Mouse (Mus musculus): ENCODE measurements around the gene Adig. TPM values are rescaled to one million over a fixed set of nuclear protein-coding genes. Genes with fewer than 3 reads are reported as not detected.

Adig gene
- polyA plus RNA-seq, 1 experiment = 679 TPM

- no peaks in the 10 kb centered on the region for H3K4me1 ChIP-seq (ENCODE audit: control insufficient read depth, insufficient read depth, insufficient read length, low read length)
- no peak overlapping the region for H3K4me3 ChIP-seq (ENCODE audit: insufficient read depth, low read depth, low read length)
- H3K27ac ChIP-seq (replicated peaks; ENCODE audit: low read depth, low read length) = no peak overlapping the region
Observed at GRCm38 (mm10) chr2:158519071-158519470, 16.7 kb downstream of the Adig start.

GRCm38 (mm10) chr2:158519800-158520199 lies 17.4 kb downstream of the Adig start:
- no peak overlapping the region for H3K4me3 ChIP-seq (ENCODE audit: insufficient read depth, low read depth, low read length)
- H3K27ac ChIP-seq (replicated peaks; ENCODE audit: low read depth, low read length) = no peak overlapping the region
- no peaks in the 10 kb centered on the region for H3K4me1 ChIP-seq (ENCODE audit: control insufficient read depth, insufficient read depth, insufficient read length, low read length)

GRCm38 (mm10) chr2:158523060-158523459 lies 20.6 kb downstream of the Adig start:
- Histone ChIP-seq H3K4me3 (ENCODE audit: insufficient read depth, low read depth, low read length) (no peak overlapping the region), H3K27ac (replicated peaks; ENCODE audit: low read depth, low read length) (no peak overlapping the region), H3K4me1 (ENCODE audit: control insufficient read depth, insufficient read depth, insufficient read length, low read length) (no peaks in the 10 kb centered on the region)

- H3K27ac ChIP-seq (replicated peaks; ENCODE audit: low read depth, low read length) = no peak overlapping the region
Observed at GRCm38 (mm10) chr2:158524129-158524860, 21.9 kb downstream of the Adig start.

GRCm38 (mm10) chr2:158534090-158534489 lies 31.7 kb downstream of the Adig start:
- H3K27ac ChIP-seq (replicated peaks; ENCODE audit: low read depth, low read length) = no peak overlapping the region
- H3K4me1 ChIP-seq (ENCODE audit: control insufficient read depth, insufficient read depth, insufficient read length, low read length) = no peaks in the 10 kb centered on the region
- H3K4me3 ChIP-seq (ENCODE audit: insufficient read depth, low read depth, low read length) = no peak overlapping the region

More at GRCm38 (mm10) chr2:158524129-158524860, 21.9 kb downstream of the Adig start:
- Histone ChIP-seq H3K4me1 (ENCODE audit: control insufficient read depth, insufficient read depth, insufficient read length, low read length) (no peaks in the 10 kb centered on the region), H3K4me3 (ENCODE audit: insufficient read depth, low read depth, low read length) (no peak overlapping the region)

- no peaks in the 10 kb centered on the region for H3K4me1 ChIP-seq (ENCODE audit: control insufficient read depth, insufficient read depth, insufficient read length, low read length)
- no peak overlapping the region for H3K4me3 ChIP-seq (ENCODE audit: insufficient read depth, low read depth, low read length)
- H3K27ac ChIP-seq (replicated peaks; ENCODE audit: low read depth, low read length) = no peak overlapping the region
Observed at GRCm38 (mm10) chr2:158534559-158534958, 32.1 kb downstream of the Adig start.

- no peak overlapping the region for H3K27ac ChIP-seq (replicated peaks; ENCODE audit: low read depth, low read length)
- no peak overlapping the region for H3K4me3 ChIP-seq (ENCODE audit: insufficient read depth, low read depth, low read length)
- H3K4me1 ChIP-seq (ENCODE audit: control insufficient read depth, insufficient read depth, insufficient read length, low read length) = no peaks in the 10 kb centered on the region
Observed at GRCm38 (mm10) chr2:158539433-158540305, 37.3 kb downstream of the Adig start.

- H3K27ac ChIP-seq (replicated peaks; ENCODE audit: low read depth, low read length) = no peak overlapping the region
- no peak overlapping the region for H3K4me3 ChIP-seq (ENCODE audit: insufficient read depth, low read depth, low read length)
- no peaks in the 10 kb centered on the region for H3K4me1 ChIP-seq (ENCODE audit: control insufficient read depth, insufficient read depth, insufficient read length, low read length)
Observed at GRCm38 (mm10) chr2:158541286-158541685, 38.9 kb downstream of the Adig start.

GRCm38 (mm10) chr2:158545266-158545665 lies 42.9 kb downstream of the Adig start:
- Histone ChIP-seq H3K4me1 (ENCODE audit: control insufficient read depth, insufficient read depth, insufficient read length, low read length) (no peaks in the 10 kb centered on the region), H3K4me3 (ENCODE audit: insufficient read depth, low read depth, low read length) (no peak overlapping the region), H3K27ac (replicated peaks; ENCODE audit: low read depth, low read length) (no peak overlapping the region)

GRCm38 (mm10) chr2:158546751-158547150 lies 44.3 kb downstream of the Adig start:
- Histone ChIP-seq H3K4me3 (ENCODE audit: insufficient read depth, low read depth, low read length) (no peak overlapping the region), H3K4me1 (ENCODE audit: control insufficient read depth, insufficient read depth, insufficient read length, low read length) (no peaks in the 10 kb centered on the region), H3K27ac (replicated peaks; ENCODE audit: low read depth, low read length) (no peak overlapping the region)

GRCm38 (mm10) chr2:158550067-158550466 lies 47.7 kb downstream of the Adig start:
- Histone ChIP-seq H3K27ac (replicated peaks; ENCODE audit: low read depth, low read length) (no peak overlapping the region), H3K4me1 (ENCODE audit: control insufficient read depth, insufficient read depth, insufficient read length, low read length) (no peaks in the 10 kb centered on the region), H3K4me3 (ENCODE audit: insufficient read depth, low read depth, low read length) (no peak overlapping the region)

GRCm38 (mm10) chr2:158554366-158554765 lies 52.0 kb downstream of the Adig start:
- H3K27ac ChIP-seq (replicated peaks; ENCODE audit: low read depth, low read length) = no peak overlapping the region
- no peak overlapping the region for H3K4me3 ChIP-seq (ENCODE audit: insufficient read depth, low read depth, low read length)
- H3K4me1 ChIP-seq (ENCODE audit: control insufficient read depth, insufficient read depth, insufficient read length, low read length) = no peaks in the 10 kb centered on the region

GRCm38 (mm10) chr2:158555252-158555651 lies 52.8 kb downstream of the Adig start:
- Histone ChIP-seq H3K4me1 (ENCODE audit: control insufficient read depth, insufficient read depth, insufficient read length, low read length) (no peaks in the 10 kb centered on the region), H3K4me3 (ENCODE audit: insufficient read depth, low read depth, low read length) (no peak overlapping the region), H3K27ac (replicated peaks; ENCODE audit: low read depth, low read length) (no peak overlapping the region)

- Histone ChIP-seq H3K4me1 (ENCODE audit: control insufficient read depth, insufficient read depth, insufficient read length, low read length) (no peaks in the 10 kb centered on the region), H3K27ac (replicated peaks; ENCODE audit: low read depth, low read length) (no peak overlapping the region), H3K4me3 (ENCODE audit: insufficient read depth, low read depth, low read length) (no peak overlapping the region; the same call in 1 of the 2 replicates)
Observed at GRCm38 (mm10) chr2:158555812-158556211, 53.4 kb downstream of the Adig start.

- H3K27ac ChIP-seq (replicated peaks; ENCODE audit: low read depth, low read length) = no peak overlapping the region
- peak overlapping the region; percentile 27; the same call in 1 of the 2 replicates for H3K4me3 ChIP-seq (ENCODE audit: insufficient read depth, low read depth, low read length)
- H3K4me1 ChIP-seq (ENCODE audit: control insufficient read depth, insufficient read depth, insufficient read length, low read length) = no peaks in the 10 kb centered on the region
Observed at GRCm38 (mm10) chr2:158556225-158556624, 53.8 kb downstream of the Adig start.

Data from brown adipose tissue, adult 24 weeks (tissue).